Mouse (Mus musculus) heart, embryonic 10.5 days (tissue): ENCODE results near the gene Itga9. TPM values are rescaled to one million over a fixed set of nuclear protein-coding genes. Genes with fewer than 3 reads are reported as not detected.

Experiments
- DNase-seq: peaks from one replicate; pipeline ENCODE4 v3.0.0-alpha.2; 2017; ENCODE audit warnings: low spot score
- H3K27ac ChIP-seq: fragments of 300-500 bp; sonication (generic); 2 replicates; pipeline ENCODE4 v1.5.1; 2016; ENCODE audit warnings: mild to moderate bottlenecking
- H3K27me3 ChIP-seq: fragments of 300-500 bp; sonication (generic); 2 replicates; pipeline ENCODE4 v1.6.1; 2016; ENCODE audit warnings: mild to moderate bottlenecking; ENCODE audit not compliant: poor library complexity, insufficient read depth, severe bottlenecking
- H3K36me3 ChIP-seq: fragments of 300-500 bp; sonication (generic); 2 replicates; pipeline ENCODE4 v1.6.1; 2016; ENCODE audit warnings: mild to moderate bottlenecking, moderate library complexity
- H3K4me1 ChIP-seq: fragments of 300-500 bp; sonication (generic); 2 replicates; pipeline ENCODE4 v1.6.1; 2016; ENCODE audit warnings: mild to moderate bottlenecking
- H3K4me3 ChIP-seq: fragments of 300-500 bp; sonication (generic); 2 replicates; pipeline ENCODE4 v1.5.1; 2016; ENCODE audit warnings: mild to moderate bottlenecking, moderate library complexity
- H3K9me3 ChIP-seq: fragments of 300-500 bp; sonication (generic); 2 replicates; pipeline ENCODE4 v1.6.1; 2016; ENCODE audit warnings: mild to moderate bottlenecking, moderate library complexity
- WGBS: fragments of 180-500 bp; shearing (Covaris S2); methylation state at CpG from one replicate; pipeline ENCODE4 v1.1.7; 2016; 5-methylcytosine and 5-hydroxymethylcytosine counted together
- polyA plus RNA-seq: library from polyadenylated mRNA; unstranded; fragments of >200 nt; fragmentation: Nextera tagmentation; extraction: Ambion mirVana; gene quantifications from 2 replicates; pipeline ENCODE4 v1.2.1, GENCODE M21; 2016

Gene Itga9
- polyA plus RNA-seq, 1 experiment from 2014 or later = 8.9 TPM

DNA sequence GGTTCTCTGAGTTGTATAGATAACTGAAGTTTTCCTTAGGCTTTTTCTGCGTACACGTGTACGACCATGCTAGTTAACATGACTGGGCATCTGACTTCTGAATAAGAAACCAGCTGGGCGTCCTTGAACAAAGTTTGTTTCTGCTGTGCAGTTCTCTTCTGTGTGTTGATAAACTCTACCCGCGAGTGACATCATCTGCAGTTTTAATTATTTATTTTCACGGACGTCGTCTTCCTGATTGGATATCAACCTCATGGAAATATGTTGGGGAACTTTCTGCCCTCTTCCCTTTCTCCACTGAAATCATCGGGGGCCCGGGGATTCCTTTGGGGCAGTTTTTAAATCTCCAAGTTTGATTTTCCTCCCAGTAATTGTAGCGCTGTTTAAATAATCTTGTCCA, 327.8 kb downstream of the Itga9 start:
- WGBS = 74% methylated on average over 12 of the region's 12 CpGs

DNA sequence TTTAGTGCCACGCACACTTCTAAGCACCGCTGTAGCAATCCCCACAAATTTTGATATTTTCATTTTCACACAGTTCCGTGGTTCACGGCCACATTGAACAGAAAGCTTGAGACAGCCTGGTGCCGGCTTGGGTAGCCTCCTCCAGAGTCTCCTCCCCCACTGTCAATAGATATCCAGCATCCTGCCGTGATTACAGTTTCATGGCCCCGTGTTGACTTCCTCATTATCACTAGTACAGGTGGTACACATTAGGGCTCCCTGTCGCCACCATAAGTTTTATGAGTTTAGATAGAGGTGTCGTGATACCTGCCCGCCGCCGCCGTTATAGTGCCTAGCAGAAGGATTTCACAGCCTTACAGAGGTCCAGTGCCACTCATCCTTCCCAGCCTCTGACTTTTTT, 328.6 kb downstream of the Itga9 start:
- Histone ChIP-seq H3K27me3 (no peaks in the 10 kb centered on the region), H3K4me1 (peaks cover 37% of the 10 kb centered on the region), H3K4me3 (no peak overlapping the region), H3K27ac (no peak overlapping the region), H3K36me3 (0 out of 2 replicates have a peak, but pooled peaks cover 7% of the 10 kb centered on the region), H3K9me3 (no peaks in the 10 kb centered on the region)
- WGBS = 61% methylated on average over 13 of the region's 13 CpGs
- DNase-seq = no peak

More for the DNA sequence above, 327.8 kb downstream of the Itga9 start:
- H3K27ac ChIP-seq = no peak overlapping the region
- no peaks in the 10 kb centered on the region for H3K27me3 ChIP-seq
- H3K9me3 ChIP-seq = no peaks in the 10 kb centered on the region
- H3K36me3 ChIP-seq = 0 out of 2 replicates have a peak, but pooled peaks cover 9% of the 10 kb centered on the region
- peaks cover 36% of the 10 kb centered on the region for H3K4me1 ChIP-seq
- no peak overlapping the region for H3K4me3 ChIP-seq
- no peak for DNase-seq

DNA sequence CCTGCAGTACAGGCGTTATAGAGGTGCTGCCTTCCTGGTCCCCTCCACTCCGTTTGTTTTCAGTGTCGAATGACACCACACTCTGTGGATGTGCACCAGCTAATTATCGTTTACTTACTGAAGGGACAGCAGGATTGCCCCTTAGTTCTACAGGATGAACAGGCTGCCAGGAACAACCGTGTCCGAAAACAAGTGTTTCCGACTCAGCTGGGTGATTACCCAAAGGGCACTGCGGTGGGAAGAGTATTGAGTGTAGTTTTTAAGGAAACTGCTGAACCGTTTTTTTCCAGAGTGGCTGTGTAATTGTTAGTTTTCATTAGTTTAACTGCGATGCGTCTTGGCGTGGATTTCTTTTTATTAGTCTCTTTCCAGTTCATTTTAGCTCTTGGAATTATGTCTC, 329.6 kb downstream of the Itga9 start:
- no peaks in the 10 kb centered on the region for H3K36me3 ChIP-seq
- no peaks in the 10 kb centered on the region for H3K9me3 ChIP-seq
- H3K4me1 ChIP-seq = peaks cover 46% of the 10 kb centered on the region
- 63% methylated on average over 12 of the region's 12 CpGs for whole genome bisulfite sequencing
- H3K4me3 ChIP-seq = no peak overlapping the region
- no peak for DNase-seq
- no peak overlapping the region for H3K27ac ChIP-seq
- H3K27me3 ChIP-seq = no peaks in the 10 kb centered on the region

DNA sequence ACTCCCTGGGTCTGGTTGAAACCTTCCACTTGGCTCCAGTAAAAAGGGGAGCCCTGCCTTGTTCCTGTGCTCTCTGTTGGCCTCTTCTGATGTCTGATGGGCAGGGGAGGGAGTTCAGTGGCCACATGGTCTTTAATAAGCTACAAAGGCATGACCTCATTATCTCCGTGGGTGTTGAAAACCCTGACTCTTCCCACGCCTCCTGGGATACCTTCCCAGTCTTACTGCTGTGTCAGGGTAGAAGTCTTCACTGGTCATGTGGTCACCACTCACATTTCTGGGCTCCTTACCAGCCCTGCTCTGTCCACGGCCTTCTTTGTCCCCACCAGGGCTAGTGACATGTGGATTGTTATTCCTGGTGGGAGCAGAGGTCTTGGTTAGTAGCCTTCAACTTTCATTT, 331.0 kb downstream of the Itga9 start:
- Histone ChIP-seq H3K36me3 (no peaks in the 10 kb centered on the region), H3K4me3 (no peak overlapping the region), H3K9me3 (no peaks in the 10 kb centered on the region), H3K27ac (peak overlapping the region; percentile 2; the same call in 1 of the 2 replicates), H3K27me3 (no peaks in the 10 kb centered on the region), H3K4me1 (peaks cover 53% of the 10 kb centered on the region)
- 31% methylated on average over 3 of the region's 3 CpGs for WGBS
- no peak for DNase-seq

DNA sequence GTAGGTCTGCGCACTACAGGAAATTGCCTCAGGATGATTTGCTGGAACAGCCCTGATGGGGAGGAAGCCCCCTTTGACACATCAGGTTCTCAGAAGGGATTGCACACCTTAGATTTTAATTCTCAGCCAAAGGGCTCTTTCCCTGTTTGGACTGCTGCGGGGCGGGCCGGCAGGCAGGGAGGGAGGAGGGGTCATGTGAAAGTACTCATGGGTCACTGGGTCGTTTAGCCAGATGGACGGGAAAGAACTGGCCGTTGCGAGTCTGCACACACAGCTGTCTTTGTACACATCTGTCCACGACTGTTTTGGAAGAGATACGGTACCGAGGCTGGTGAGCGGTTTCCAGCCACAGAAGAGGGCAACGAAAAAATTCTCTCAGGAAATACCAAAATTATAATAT, 332.9 kb downstream of the Itga9 start:
- Histone ChIP-seq H3K36me3 (no peaks in the 10 kb centered on the region), H3K4me1 (peaks cover 55% of the 10 kb centered on the region), H3K27ac (no peak overlapping the region), H3K9me3 (no peaks in the 10 kb centered on the region), H3K4me3 (no peak overlapping the region), H3K27me3 (no peaks in the 10 kb centered on the region)
- WGBS = 52% methylated on average over 13 of the region's 13 CpGs
- no peak for DNase-seq

DNA sequence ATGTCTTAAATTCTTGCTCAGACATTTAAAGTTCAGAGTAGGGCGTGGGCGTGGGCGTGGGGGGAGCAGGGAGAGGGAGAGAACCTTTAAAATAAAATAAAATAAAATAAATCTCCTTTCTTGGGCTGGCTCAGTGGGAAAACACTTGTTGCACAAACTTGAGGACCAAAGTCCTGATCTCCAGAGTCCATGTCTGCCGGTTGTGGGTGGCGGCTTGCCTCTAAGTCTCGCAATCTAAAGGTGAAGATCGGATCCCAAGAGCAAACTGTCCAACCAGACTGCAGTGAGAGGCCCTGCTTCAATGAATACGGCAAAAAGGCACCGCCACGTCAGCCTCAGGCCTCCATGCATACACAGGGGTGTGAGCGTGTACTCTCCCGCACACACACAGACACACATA, 333.3 kb downstream of the Itga9 start:
- WGBS = 86% methylated on average over 12 of the region's 12 CpGs
- no peak overlapping the region for H3K4me3 ChIP-seq
- H3K4me1 ChIP-seq = peaks cover 58% of the 10 kb centered on the region
- H3K36me3 ChIP-seq = no peaks in the 10 kb centered on the region
- no peaks in the 10 kb centered on the region for H3K9me3 ChIP-seq
- H3K27ac ChIP-seq = no peak overlapping the region
- DNase-seq = no peak
- no peaks in the 10 kb centered on the region for H3K27me3 ChIP-seq

DNA sequence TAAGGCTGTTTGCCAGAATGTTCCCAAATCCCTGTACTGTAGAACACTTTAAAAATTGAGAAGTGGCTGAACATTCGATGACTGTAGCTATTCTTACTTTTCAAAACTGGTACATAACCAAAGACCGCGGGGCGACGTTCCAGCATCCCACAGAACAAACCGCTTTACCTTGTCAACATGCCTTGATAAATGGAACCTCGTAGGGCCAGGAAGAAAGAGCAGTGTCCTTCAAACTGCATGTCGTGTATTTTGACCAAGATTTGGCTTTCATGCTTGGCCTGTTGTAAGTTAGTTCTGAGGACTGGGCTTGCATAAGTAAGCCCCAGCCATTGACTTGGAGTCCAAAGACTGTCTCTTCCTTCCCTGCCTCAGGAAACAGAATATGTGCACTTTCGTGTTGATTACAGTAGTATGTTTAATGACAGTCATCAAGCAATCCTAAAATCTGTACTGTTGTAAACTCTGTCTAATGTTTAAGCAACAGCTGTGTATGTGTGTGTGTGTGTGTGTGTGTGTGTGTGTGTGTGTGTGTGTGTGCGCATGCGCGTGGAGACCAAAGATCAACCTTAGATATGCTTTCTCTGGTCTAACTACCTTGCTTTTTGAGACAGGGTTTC, 334.2 kb downstream of the Itga9 start:
- 80% methylated on average over 12 of the region's 12 CpGs for WGBS
- Histone ChIP-seq H3K36me3 (no peaks in the 10 kb centered on the region), H3K27me3 (no peaks in the 10 kb centered on the region), H3K4me1 (peaks cover 52% of the 10 kb centered on the region), H3K4me3 (no peak overlapping the region), H3K27ac (no peak overlapping the region), H3K9me3 (no peaks in the 10 kb centered on the region)
- DNase-seq = no peak

DNA sequence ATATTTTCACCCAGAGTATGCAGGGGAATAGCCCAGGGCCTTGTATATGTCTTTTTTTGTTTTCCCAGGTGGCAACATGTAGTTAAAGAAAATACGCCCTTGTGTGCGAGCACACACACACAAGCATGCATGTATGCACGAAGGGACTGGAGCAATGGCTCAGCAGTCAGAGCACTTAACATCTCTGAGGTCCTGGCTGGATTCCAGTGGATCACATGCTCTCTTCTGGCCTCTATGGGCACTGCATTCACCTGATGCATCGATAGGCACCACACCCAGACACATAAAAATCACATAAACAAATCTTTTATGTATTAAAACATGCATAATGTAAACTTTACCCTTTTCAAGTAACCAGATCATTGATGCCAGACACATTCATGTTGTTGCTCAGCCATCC, 335.5 kb downstream of the Itga9 start:
- 82% methylated on average over 4 of the region's 4 CpGs for WGBS
- Histone ChIP-seq H3K9me3 (no peaks in the 10 kb centered on the region), H3K27ac (no peak overlapping the region), H3K36me3 (no peaks in the 10 kb centered on the region), H3K27me3 (no peaks in the 10 kb centered on the region), H3K4me3 (no peak overlapping the region), H3K4me1 (peaks cover 43% of the 10 kb centered on the region)
- no peak for DNase-seq

DNA sequence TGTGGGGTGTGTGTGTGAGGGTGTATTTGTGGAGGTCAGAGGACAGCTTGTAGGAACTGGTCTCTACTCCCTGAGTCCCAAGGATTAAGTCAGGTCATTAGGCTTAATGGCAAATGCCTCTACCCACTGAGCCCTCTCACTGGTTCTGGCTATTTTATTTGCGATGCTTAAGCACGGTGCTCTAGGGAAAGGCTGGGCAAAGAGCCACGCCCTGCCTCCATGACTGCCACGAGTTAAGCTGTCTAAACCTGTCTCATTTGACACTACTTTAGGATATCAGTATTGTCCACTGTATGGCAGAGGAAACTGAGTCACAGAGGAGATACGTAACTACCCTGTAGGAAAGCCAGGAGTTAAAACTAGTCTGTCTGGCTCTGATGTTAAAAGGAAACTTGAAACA, 337.5 kb downstream of the Itga9 start:
- WGBS = 60% methylated on average over 5 of the region's 5 CpGs

DNA sequence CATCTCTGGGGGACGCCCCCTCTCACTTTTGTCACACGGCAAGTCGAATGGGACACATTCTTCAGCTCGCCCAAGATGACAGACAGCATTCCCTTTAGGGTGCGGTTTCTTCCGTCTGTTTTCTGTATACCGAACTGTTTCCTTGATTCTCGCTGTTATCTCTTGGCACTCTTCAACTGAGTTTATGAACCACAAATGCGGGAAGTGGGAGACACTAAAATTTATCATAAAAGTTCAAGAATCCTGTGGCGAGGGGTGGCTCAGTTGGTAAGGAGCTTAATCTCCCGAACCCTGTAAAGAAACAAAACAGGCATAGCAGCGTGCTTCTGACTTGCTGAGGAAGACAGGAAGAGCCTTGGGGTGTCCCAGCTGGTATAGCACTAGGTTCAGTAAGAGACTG, 337.9 kb downstream of the Itga9 start:
- H3K27ac ChIP-seq = 0 out of 2 replicates have a peak overlapping the region, but pooled peaks have one; percentile 1
- no peaks in the 10 kb centered on the region for H3K27me3 ChIP-seq
- no peak overlapping the region for H3K4me3 ChIP-seq
- no peaks in the 10 kb centered on the region for H3K36me3 ChIP-seq
- no peaks in the 10 kb centered on the region for H3K9me3 ChIP-seq
- DNase-seq = no peak
- 47% methylated on average over 12 of the region's 12 CpGs for WGBS
- H3K4me1 ChIP-seq = peaks cover 45% of the 10 kb centered on the region

More for the DNA sequence above, 337.5 kb downstream of the Itga9 start:
- Histone ChIP-seq H3K36me3 (no peaks in the 10 kb centered on the region), H3K9me3 (no peaks in the 10 kb centered on the region), H3K4me1 (peaks cover 43% of the 10 kb centered on the region), H3K4me3 (no peak overlapping the region), H3K27me3 (no peaks in the 10 kb centered on the region), H3K27ac (0 out of 2 replicates have a peak overlapping the region, but pooled peaks have one; percentile 1)
- no peak for DNase-seq

DNA sequence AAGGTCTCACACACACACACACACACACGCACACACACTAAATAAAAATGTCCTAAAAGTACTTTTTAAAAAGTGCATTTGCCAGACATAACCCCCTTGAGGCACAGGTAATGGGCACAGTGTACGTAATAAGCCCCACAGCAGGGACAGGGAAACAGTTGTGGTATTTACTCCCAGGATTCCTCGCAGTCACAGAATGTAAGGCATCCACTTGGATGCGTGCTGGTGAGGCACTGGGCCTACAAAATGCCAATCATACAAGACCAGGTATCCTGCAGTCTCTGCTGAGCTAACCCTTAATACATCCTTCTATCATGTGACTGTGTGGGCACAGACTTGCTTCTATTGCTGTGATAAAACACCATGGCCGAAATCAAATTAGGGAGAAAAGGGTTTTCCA, 342.0 kb downstream of the Itga9 start:
- no peaks in the 10 kb centered on the region for H3K9me3 ChIP-seq
- no peak overlapping the region for H3K4me3 ChIP-seq
- no peaks in the 10 kb centered on the region for H3K27me3 ChIP-seq
- no peak for DNase-seq
- 0 out of 2 replicates have a peak, but pooled peaks cover 4% of the 10 kb centered on the region for H3K36me3 ChIP-seq
- H3K27ac ChIP-seq = no peak overlapping the region
- 66% methylated on average over 5 of the region's 5 CpGs for WGBS
- H3K4me1 ChIP-seq = peaks cover 63% of the 10 kb centered on the region

DNA sequence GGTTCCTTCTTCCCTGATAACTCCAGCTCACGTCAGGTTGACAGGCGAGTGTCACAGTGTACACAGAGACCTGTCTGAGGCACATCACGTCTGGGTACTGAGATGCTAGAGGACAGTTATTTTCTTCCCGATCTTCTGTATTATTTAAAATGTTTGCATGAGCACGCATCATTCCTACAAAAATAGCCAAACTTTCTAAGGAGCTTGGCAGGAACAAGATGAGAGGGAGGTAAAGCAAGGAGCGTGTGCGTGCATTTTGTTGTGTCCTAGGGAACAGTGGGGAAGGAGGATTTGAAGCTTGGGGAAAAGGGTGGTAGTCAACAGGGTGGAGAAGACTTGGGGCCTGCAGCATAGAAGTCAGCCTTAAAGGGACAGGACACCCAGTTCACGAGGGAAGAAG, 342.6 kb downstream of the Itga9 start:
- Histone ChIP-seq H3K36me3 (0 out of 2 replicates have a peak, but pooled peaks cover 4% of the 10 kb centered on the region), H3K9me3 (no peaks in the 10 kb centered on the region), H3K4me3 (no peak overlapping the region), H3K4me1 (peaks cover 58% of the 10 kb centered on the region), H3K27me3 (no peaks in the 10 kb centered on the region), H3K27ac (no peak overlapping the region)
- 84% methylated on average over 8 of the region's 8 CpGs for WGBS
- no peak for DNase-seq

DNA sequence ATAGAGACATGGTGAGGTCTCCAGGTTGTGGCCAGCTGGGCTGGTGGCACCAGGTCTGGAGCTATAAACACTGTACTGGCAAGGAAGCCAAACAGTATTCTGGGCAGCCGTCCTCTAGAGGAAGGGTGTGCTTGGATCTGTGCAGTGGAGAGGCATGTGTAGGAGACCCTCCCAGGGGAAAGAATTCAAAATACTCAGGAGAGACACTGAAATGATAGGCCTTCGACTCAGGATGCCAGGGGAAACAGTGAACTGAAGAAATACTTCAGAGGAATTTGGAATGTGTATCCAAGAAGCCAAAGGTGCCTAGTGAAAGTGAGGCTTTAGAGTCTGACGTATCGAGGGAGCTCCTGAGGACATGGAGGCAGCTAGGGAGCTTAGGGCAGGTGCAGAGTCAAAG, 343.2 kb downstream of the Itga9 start:
- WGBS = 58% methylated on average over 4 of the region's 4 CpGs
- Histone ChIP-seq H3K36me3 (0 out of 2 replicates have a peak, but pooled peaks cover 4% of the 10 kb centered on the region), H3K9me3 (no peaks in the 10 kb centered on the region), H3K27me3 (no peaks in the 10 kb centered on the region), H3K27ac (no peak overlapping the region), H3K4me3 (no peak overlapping the region), H3K4me1 (peaks cover 52% of the 10 kb centered on the region)
- DNase-seq = no peak

DNA sequence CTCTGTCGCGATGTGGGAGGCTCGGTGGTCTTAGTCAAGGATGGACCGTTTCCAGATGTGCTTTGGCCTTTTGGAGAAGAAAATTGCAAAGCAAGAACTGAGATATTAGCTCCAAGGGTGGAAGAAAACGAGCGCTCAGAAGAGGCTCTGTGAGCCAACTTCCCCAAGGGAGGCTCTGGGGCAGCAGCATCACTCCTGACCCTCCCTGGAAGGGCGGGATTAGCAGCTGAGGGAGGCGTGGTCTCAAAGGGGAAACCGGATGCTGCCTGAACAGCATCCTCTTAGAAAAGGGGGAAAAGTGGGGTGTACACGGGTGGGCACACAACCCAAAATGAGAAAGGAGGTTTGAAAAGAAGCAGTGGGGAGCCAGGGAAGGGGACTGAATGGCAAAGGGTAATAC, 343.6 kb downstream of the Itga9 start:
- no peaks in the 10 kb centered on the region for H3K27me3 ChIP-seq
- H3K4me1 ChIP-seq = peaks cover 52% of the 10 kb centered on the region
- no peaks in the 10 kb centered on the region for H3K9me3 ChIP-seq
- no peak for DNase-seq
- no peak overlapping the region for H3K4me3 ChIP-seq
- WGBS = 66% methylated on average over 10 of the region's 10 CpGs
- 0 out of 2 replicates have a peak, but pooled peaks cover 4% of the 10 kb centered on the region for H3K36me3 ChIP-seq
- H3K27ac ChIP-seq = 0 out of 2 replicates have a peak overlapping the region, but pooled peaks have one; percentile 3
